Mouse (Mus musculus) lung, embryonic 14.5 days (tissue): ENCODE data around the gene Htt. TPM values are rescaled to one million over a fixed set of nuclear protein-coding genes. Genes with fewer than 3 reads are reported as not detected.

Experiments
- ATAC-seq: fragments of 200-750 bp; cut with Nextera tagmentation; 2 replicates; pipeline ENCODE4 v1.8.0; 2017; ENCODE audit warnings: mild to moderate bottlenecking, moderate TSS enrichment, moderate library complexity; ENCODE audit not compliant: insufficient read depth
- DNase-seq: peaks from one replicate; pipeline ENCODE4 v3.0.0-alpha.2; 2015
- H3K27ac ChIP-seq: fragments of 300-500 bp; sonication (generic); 2 replicates; pipeline ENCODE4 v1.5.1; 2014; ENCODE audit warnings: low read depth, mild to moderate bottlenecking, moderate library complexity
- H3K27me3 ChIP-seq: fragments of 300-500 bp; sonication (generic); 2 replicates; pipeline ENCODE4 v1.6.1; 2014; ENCODE audit warnings: low read length, control low read depth; ENCODE audit not compliant: insufficient read depth
- H3K36me3 ChIP-seq: fragments of 300-500 bp; sonication (generic); 2 replicates; pipeline ENCODE4 v1.6.1; 2014; ENCODE audit warnings: control low read depth; ENCODE audit not compliant: insufficient read depth
- H3K4me1 ChIP-seq: fragments of 300-500 bp; sonication (generic); 2 replicates; pipeline ENCODE4 v1.6.1; 2014; ENCODE audit warnings: antibody characterized with exemption, control low read depth; ENCODE audit not compliant: insufficient read depth
- H3K4me2 ChIP-seq: fragments of 300-500 bp; sonication (generic); 2 replicates; pipeline ENCODE4 v1.6.1; 2014; ENCODE audit warnings: mild to moderate bottlenecking
- H3K4me3 ChIP-seq: fragments of 300-500 bp; sonication (generic); 2 replicates; pipeline ENCODE4 v1.5.1; 2014; ENCODE audit warnings: low read depth, low read length
- H3K9ac ChIP-seq: fragments of 300-500 bp; sonication (generic); 2 replicates; pipeline ENCODE4 v1.6.1; 2014
- H3K9me3 ChIP-seq: fragments of 300-500 bp; sonication (generic); 2 replicates; pipeline ENCODE4 v1.6.1; 2016; ENCODE audit warnings: low read depth, low read length, control low read depth
- CTCF ChIP-seq: IDR thresholded peaks from 2 replicates; pipeline ENCODE4 v1.5.1; 2016; ENCODE audit warnings: antibody characterized with exemption, low read depth
- WGBS: fragments of 180-500 bp; shearing (Covaris S2); extraction: QIAGEN DNeasy Blood & Tissue Kit; methylation state at CpG from one replicate; pipeline ENCODE4 v1.1.7; 2014; 5-methylcytosine and 5-hydroxymethylcytosine counted together
- polyA plus RNA-seq: library from polyadenylated mRNA; unstranded; fragments of >200 nt; fragmentation: Nextera tagmentation; extraction: Ambion mirVana; gene quantifications from 2 replicates; pipeline ENCODE4 v1.2.1, GENCODE M21; 2014

Htt gene
- polyA plus RNA-seq, 1 experiment from 2014 or later: 22.8 TPM

DNA sequence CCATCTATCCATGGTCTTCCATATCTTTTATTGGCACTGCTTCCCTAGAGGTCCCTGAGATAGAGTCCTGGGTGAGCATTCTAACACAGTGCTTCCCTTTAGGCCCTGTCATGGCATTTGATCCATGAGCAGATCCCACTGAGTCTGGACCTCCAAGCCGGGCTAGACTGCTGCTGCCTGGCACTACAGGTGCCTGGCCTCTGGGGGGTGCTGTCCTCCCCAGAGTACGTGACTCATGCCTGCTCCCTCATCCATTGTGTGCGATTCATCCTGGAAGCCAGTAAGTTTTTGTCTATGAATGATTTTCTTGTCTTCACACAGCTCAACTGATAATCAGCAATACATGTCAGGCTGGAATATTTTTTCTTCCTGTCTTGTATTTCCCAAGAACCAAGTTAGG, 123.7 kb downstream of the Htt start:
- peak; percentile 36 for TF ChIP-seq CTCF
- H3K4me3 ChIP-seq: no peak overlapping the region
- H3K9me3 ChIP-seq: no peaks in the 10 kb centered on the region
- no peaks in the 10 kb centered on the region for H3K4me1 ChIP-seq
- no peak overlapping the region for H3K4me2 ChIP-seq
- peaks cover 69% of the 10 kb centered on the region for H3K36me3 ChIP-seq
- 80% methylated on average over 3 of the region's 3 CpGs for WGBS
- H3K27me3 ChIP-seq: no peaks in the 10 kb centered on the region
- no peak for DNase-seq
- H3K27ac ChIP-seq: no peak overlapping the region
- no peak for ATAC-seq
- no peak overlapping the region for H3K9ac ChIP-seq

GRCm38 (mm10) chr5:34889252-34889651, 127.7 kb downstream of the Htt start:
- DNase-seq (no peak), ATAC-seq (no peak)
- Histone ChIP-seq H3K27me3 (no peaks in the 10 kb centered on the region), H3K27ac (no peak overlapping the region), H3K9ac (no peak overlapping the region), H3K4me2 (no peak overlapping the region), H3K36me3 (peaks cover 70% of the 10 kb centered on the region), H3K9me3 (no peaks in the 10 kb centered on the region), H3K4me1 (no peaks in the 10 kb centered on the region), H3K4me3 (no peak overlapping the region)
- TF ChIP-seq CTCF: no peak
- WGBS: 81% methylated on average over 4 of the region's 4 CpGs

DNA sequence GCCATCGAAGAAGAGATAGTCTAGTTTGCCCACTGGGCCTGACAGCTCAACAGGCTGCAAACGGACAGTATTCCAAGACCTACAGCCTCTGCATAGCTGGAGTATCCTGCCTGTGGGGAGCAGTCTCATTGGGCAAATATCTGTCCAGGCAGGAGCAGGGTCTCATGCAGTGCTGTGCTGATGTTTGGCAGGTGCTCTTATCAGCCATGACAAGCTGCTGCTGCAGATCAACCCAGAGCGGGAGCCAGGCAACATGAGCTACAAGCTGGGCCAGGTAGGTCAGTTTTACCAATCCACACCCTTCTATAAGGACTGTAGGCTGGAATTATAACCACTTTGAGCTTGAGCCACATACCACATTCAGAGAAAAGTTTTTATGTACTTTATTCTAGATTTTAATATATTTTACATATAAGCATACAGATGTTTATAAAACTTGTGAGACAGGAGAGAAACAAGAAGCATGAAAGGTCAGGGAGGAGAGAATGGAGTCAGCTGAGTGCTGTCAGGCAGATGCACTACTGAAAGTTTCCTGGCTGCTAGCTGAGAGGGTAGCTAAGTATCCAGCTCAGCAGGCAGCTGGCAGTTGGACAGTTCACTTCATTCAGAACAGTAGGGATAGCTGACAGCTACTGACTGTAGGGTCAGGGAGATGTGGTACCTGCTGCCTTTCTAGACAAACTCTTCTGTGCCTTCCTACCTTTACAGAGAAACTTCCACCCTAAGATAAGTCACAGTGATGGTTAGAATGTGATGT, 135.3 kb downstream of the Htt start:
- no peak overlapping the region for H3K27ac ChIP-seq
- peaks cover 74% of the 10 kb centered on the region for H3K36me3 ChIP-seq
- no peaks in the 10 kb centered on the region for H3K27me3 ChIP-seq
- H3K9me3 ChIP-seq: no peaks in the 10 kb centered on the region
- no peak overlapping the region for H3K4me3 ChIP-seq
- ATAC-seq: no peak
- no peaks in the 10 kb centered on the region for H3K4me1 ChIP-seq
- 77% methylated on average over 3 of the region's 3 CpGs for WGBS
- H3K4me2 ChIP-seq: no peak overlapping the region
- DNase-seq: no peak
- TF ChIP-seq CTCF: no peak
- no peak overlapping the region for H3K9ac ChIP-seq

- no peak for TF ChIP-seq CTCF
- H3K4me2 ChIP-seq: no peak overlapping the region
- H3K4me3 ChIP-seq: no peak overlapping the region
- H3K27ac ChIP-seq: no peak overlapping the region
- no peak for ATAC-seq
- no peak overlapping the region for H3K9ac ChIP-seq
- no peaks in the 10 kb centered on the region for H3K4me1 ChIP-seq
- H3K27me3 ChIP-seq: no peaks in the 10 kb centered on the region
- no peaks in the 10 kb centered on the region for H3K9me3 ChIP-seq
- DNase-seq: no peak
- H3K36me3 ChIP-seq: peaks cover 79% of the 10 kb centered on the region
- WGBS: 92% methylated on average over 6 of the region's 6 CpGs
These were observed 138.4 kb downstream of the Htt start for GRCm38 (mm10) chr5:34899787-34900469.

GRCm38 (mm10) chr5:34902371-34902770, 140.8 kb downstream of the Htt start:
- H3K27ac ChIP-seq: peak overlapping the region; percentile 80
- no peak for DNase-seq

DNA sequence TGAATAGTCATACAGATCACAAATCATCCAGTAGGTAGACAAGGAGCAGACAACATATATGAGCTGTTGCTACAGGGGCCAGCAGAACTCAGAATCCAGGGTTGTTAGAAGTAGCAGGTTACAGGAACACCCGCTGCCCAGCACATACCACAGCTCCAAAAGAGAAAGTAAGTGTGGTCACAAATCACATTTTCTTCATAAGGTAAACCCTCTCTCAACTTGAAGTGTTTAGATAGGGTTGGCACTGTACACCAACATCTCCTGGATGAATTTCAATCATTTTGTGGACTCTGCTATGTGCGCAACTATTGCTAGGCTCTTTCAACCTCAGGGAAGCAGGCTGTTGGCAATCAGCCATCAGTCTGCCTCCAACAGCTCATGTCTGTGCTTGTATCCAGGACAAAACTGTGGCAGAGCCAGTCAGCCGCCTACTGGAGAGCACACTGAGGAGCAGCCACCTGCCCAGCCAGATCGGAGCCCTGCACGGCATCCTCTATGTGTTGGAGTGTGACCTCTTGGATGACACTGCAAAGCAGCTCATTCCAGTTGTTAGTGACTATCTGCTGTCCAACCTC, 141.4 kb downstream of the Htt start:
- ATAC-seq: peak; percentile 89
- WGBS: 63% methylated on average over 5 of the region's 5 CpGs
- Histone ChIP-seq H3K9me3 (no peaks in the 10 kb centered on the region), H3K4me3 (no peak overlapping the region), H3K4me2 (no peak overlapping the region), H3K36me3 (peaks cover 82% of the 10 kb centered on the region), H3K27me3 (no peaks in the 10 kb centered on the region), H3K4me1 (no peaks in the 10 kb centered on the region), H3K9ac (no peak overlapping the region), H3K27ac (peak overlapping the region; percentile 80)
- TF ChIP-seq CTCF: peak; percentile 57
- DNase-seq: peak; percentile 85

More at GRCm38 (mm10) chr5:34902371-34902770, 140.8 kb downstream of the Htt start:
- H3K4me3 ChIP-seq: no peak overlapping the region
- ATAC-seq: no peak
- no peak overlapping the region for H3K9ac ChIP-seq
- no peaks in the 10 kb centered on the region for H3K27me3 ChIP-seq
- H3K4me2 ChIP-seq: no peak overlapping the region
- peaks cover 82% of the 10 kb centered on the region for H3K36me3 ChIP-seq
- no peaks in the 10 kb centered on the region for H3K4me1 ChIP-seq
- no peaks in the 10 kb centered on the region for H3K9me3 ChIP-seq
- TF ChIP-seq CTCF: no peak

DNA sequence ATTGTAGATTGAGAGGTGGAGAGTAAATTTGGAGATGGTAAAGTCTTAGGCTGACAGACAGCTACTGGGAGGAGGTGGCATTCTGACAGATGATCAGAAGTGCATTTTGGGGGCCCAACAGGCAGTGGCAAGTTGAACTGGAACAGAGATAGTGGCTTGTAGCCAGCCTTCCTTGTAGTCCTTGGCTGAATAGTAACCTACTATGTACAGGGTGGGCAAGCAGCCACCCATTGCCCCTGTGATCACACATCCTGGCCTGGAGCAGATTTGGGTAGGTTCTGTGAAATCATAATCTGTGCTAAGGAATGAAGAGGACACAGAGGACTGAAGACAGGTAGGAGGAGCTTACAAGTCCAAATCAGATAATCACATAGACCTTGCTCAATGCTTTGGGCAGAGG, 142.9 kb downstream of the Htt start:
- Histone ChIP-seq H3K9ac (no peak overlapping the region), H3K27me3 (no peaks in the 10 kb centered on the region), H3K4me1 (no peaks in the 10 kb centered on the region), H3K4me2 (no peak overlapping the region), H3K36me3 (peaks cover 82% of the 10 kb centered on the region), H3K4me3 (no peak overlapping the region), H3K27ac (no peak overlapping the region), H3K9me3 (no peaks in the 10 kb centered on the region)
- no peak for ATAC-seq
- no peak for TF ChIP-seq CTCF
- DNase-seq: no peak
